Mouse (Mus musculus) frontal cortex, postnatal 14 days (tissue): ENCODE data around the gene Tmem95.

Source experiments
- DNase-seq, 2 experiments: peaks; one replicate each; pipeline ENCODE4 v3.0.0; 2022; ENCODE audit warnings: low spot score in 2 of 2

The Tmem95 gene

DNA sequence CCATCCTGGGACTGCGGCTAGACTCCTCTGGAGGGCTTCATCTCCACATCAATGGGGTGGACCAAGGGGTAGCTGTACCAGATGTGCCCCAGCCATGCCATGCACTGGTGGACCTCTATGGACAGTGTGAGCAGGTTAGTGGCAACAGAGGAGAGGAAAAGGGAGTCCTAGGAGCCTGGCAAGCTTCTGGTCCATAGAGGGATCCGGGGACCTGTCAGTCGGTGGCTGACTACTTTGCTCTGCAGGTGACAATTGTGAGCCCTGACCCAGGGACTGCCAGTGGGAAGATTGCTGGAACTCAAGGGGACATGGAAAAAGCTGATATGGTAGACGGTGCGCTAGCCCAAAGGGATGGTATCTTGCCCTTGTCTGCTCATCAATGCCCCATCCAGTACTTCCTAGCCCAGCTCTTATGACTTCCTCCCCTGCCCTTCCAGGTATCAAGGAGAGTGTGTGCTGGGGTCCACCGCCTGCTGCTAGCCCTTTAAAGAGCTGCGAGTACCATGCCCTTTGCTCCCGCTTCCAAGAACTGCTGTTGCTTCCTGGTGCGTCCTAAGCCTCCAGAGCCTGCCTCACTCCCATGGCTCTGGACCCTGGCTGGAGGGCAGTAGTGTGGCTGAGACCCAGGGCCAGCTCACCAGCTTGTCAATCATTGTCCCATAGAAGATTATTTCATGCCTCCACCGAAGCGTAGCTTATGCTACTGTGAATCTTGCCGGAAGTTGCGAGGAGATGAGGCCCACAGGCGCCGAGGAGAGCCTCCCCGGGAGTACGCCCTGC is 33.2 kb upstream of the Tmem95 start:
- no peak for DNase-seq

DNA sequence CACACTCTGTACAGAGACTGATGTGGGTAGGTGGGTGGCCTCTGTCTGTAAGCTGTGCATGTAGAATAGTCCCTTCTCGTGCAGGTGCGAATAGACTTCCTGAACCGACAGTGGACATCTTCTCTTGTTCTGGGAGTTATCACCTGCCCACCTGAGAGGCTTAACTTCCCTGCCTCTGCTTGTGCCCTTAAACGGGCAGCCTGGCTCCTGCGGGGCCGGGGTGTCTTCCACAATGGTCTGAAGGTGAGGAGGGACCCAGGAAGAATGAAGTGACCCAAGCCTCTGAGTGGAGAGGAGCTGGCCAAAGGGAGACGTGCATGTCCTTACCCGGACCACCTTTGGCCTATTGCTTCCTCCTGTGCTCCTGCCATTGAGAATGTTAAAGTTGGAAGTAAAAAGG is 32.4 kb upstream of the Tmem95 start:
- no peak for DNase-seq

DNA sequence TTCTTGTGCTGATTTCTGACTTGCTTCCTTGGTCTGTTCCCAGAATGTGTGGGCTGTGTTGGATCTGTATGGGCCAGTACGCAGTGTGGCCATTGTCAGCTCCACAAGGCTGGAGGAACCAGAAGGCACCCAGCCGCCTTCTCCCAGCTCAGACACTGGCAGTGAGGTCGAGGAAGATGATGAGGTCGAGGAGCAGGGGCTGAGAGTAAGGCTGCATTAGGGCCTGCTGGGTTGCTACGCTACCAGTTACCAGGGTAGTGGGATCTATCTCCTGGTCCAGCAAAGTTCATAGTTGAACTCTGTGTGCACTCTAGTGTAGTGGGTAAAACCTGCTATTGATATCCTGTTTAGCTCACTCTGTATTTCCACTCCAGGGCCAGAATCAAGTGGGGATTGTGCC is 31.4 kb upstream of the Tmem95 start:
- DNase-seq: no peak

DNA sequence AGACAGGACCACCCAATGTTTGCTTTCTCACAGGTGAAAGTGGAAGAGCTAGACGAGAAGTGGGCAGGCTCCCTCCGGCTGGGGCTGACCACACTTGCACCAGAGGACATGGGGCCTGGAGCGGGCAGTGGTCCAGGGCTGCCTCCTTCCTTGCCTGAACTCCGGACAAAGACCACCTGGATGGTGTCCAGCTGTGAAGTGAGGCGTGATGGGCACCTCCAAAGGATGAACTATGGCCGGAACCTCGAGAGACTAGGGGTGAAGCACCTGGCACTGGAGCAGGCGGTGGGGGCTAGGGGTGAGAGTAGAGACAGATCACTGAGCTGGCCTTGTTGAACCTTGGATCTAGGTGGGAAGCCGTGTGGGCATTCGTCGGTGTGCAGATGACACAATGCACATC is 30.8 kb upstream of the Tmem95 start:
- no peak for DNase-seq

DNA sequence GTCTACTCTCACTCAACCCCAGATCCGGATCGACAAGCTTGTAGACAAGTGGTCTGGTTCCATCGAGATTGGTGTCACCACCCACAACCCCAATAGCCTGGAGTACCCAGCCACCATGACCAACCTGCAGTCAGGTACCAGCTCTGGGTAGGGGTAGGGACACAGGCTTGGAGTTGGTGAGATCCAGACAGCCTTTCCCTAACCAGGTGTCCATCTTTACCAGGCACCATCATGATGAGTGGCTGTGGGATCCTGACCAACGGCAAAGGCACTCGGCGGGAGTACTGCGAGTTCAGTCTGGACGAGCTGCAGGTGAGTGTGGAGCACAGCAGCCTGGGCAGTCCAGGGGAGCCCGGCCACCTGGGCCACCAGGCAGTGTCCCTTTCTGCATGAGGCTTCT is 26.5 kb upstream of the Tmem95 start:
- no peak for DNase-seq

DNA sequence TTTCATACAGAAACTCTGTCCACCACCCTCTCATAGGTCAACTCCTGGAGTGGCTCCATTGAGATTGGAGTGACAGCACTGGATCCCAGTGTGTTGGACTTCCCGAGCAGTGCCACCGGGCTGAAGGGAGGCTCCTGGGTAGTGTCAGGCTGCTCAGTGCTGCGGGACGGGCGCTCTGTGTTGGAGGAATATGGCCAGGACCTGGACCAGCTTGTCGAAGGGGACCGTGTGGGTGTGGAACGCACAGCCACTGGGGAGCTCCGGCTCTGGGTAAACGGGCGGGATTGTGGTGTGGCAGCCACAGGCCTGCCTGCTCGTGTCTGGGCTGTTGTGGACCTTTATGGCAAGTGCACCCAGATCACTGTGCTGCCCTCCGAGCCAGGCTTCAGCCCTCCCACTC is 25.2 kb upstream of the Tmem95 start:
- no peak for DNase-seq

DNA sequence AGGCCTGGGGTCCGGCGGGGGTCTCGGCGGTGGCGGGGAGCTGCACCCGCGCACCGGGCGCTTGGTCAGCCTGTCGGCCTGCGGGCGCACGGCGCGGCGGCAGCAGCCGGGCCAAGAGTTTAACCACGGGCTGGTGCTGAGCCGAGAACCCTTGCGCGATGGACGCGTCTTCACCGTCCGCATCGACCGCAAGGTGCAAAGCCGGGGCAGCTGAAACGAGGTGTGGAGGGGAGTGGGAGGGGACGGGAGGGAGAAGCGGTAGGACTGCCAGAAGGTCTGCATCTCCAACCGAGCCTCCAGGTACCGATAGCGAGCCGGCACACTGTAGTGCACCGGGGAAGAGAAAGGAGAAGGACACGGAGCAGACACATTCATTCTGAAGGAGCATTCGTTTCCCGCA is 24.2 kb upstream of the Tmem95 start:
- DNase-seq: no peak

DNA sequence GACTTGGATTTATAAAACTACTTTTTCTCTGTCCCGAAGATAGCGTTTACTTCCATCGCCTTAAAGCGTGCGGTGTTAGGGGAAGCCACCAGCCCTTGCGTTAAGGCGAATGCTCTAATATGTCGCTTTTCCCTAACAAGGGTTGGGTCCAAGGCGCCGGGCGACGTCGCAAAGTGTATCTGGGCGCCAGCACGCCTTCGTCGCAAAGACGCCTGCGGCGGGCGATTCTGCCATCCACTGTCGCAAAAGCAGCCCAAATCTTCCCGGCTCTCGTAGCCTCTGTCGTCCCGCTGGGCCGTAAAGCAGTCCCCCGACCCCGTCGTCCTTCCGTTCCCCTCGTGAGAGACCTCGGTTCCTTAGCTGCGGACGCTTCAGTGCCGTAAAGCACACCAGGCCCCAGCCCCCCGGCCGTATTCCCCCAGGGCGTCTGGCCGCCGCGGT is 23.6 kb upstream of the Tmem95 start:
- peak; percentile 95 to 97 for DNase-seq

DNA sequence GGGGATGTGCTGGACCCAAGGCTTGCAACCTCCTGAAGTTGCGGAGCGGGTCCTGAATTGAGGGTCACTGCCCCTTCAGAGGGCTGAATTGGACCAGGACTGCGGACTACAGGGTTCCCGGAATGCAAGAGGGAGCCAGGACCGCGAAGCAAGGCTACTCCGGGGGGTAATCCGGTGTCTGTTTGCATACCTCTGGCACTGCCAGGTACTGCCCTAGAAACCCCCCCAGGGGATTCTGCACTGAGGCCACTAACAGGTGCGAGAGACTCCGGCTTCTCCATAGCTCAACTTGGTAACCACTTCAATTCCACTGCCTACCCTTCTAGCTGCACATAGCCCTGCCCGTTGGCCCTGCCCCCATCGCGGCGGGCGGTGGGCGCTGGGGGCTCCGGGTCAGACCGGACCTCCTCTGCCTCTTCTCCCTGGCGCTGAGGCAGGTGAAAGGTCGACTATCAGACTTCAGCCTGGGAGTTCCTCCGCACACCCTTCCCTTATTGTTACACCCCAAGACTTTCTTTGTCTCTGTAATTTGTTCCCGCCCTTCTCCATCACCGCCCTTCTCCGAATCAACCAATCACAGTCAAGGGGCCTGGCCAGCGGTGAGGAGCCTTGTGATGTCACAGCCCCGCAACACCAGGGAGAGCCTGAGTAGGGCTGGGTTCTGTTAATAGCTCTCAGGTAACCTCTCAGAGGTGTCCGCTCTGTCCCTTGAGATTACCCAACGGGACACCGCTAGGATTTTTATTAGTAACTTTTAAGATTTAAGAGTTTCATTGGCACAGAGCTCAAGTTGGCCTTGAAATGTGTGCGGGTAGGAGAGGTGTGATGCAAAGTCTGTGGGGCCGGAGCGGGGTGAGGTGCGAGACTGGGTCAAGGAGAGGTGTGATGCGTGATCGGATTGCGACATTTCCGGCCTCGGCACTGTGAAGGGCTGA is 22.9 kb upstream of the Tmem95 start, which contains the start of the genes 2810408A11Rik and Neurl4:
Gene 2810408A11Rik, minus strand, starts transcription at position 517 of the 935 bp plus-strand sequence.
Gene Neurl4, plus strand, starts transcription at position 602 of the 935 bp plus-strand sequence.
- DNase-seq: peak; percentile 82 to 88

DNA sequence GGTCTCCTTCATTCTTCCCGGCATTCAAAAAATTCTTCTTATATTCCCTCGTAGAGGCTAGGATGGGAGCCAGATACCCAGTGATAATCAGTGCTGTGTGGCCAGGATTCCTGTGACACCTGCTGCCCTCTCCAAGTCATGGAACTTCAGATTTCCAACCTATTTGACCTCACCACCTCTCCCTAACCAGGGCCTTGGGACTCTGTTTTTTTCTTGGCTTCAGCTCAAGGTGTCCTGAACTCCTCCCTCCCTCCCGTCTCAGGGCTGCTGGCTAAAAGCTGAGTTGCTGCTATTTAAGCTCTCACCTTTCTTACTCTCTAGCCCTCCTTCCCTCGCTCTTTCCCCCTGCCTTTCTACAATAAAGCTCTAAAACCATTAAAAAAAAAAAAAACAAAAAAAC is 22.1 kb upstream of the Tmem95 start:
- no peak for DNase-seq

DNA sequence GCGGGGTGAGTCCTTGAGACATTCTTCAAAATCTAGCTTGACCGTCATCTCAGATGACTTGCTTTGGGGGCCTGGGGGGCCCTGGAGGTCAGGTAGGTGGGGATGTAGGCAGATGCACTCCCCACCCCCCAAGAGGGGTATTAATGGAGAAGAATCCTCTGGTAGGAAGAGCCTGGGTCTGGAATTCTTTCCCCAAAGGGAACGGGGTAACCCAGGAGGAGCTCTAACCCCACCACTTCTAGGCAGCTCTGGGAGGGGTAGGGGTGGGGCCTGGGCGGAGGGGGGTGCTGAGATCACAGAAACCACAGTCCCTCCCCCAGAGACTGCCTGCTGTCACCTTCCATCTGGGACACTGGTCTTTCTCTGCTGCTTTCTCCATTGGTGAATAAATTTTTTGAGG is 17.5 kb upstream of the Tmem95 start, which contains the start of gene Acap1:
Gene Acap1, minus strand, starts transcription at position 249 of the 400 bp plus-strand sequence.
- DNase-seq: no peak

DNA sequence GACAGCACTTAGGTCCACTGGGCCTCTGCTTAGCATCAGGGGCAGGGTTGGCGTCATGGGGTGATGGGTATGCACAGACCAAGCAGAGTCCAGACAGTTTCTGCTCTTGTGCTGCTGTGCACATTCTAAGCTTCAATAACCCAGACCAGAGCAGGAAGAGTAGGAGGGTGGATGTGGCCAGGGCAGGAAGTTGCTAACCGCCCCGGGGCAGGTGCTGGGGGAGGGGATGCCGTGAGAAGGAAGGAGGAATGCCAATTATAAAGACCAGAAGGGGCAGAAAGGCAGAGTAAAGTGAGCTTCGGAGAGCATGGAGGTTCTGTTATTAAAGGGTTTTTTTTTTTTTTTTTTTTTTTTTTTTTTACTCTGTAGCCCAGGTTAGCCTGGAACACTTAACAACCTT is 16.9 kb upstream of the Tmem95 start:
- DNase-seq: no peak

DNA sequence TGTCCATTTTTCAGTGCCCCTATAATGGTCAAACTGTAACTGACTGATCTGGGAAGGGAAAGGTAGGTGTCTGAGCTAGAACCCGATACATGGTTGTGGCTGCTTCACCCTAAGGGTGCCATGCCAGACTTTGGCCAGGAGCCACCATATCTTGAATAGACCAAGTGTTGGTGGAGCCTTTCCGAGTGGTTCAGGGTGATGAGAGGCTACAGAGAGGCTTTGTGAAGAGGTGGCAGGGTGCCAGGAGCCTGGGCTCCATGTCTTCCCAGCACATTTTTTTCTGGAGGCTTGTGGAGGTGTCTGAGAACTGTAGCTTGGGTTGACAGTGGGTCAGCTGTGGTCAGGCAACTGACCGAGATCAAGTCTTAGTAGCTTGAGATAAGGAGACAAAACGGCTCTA is 13.7 kb upstream of the Tmem95 start:
- no peak for DNase-seq

DNA sequence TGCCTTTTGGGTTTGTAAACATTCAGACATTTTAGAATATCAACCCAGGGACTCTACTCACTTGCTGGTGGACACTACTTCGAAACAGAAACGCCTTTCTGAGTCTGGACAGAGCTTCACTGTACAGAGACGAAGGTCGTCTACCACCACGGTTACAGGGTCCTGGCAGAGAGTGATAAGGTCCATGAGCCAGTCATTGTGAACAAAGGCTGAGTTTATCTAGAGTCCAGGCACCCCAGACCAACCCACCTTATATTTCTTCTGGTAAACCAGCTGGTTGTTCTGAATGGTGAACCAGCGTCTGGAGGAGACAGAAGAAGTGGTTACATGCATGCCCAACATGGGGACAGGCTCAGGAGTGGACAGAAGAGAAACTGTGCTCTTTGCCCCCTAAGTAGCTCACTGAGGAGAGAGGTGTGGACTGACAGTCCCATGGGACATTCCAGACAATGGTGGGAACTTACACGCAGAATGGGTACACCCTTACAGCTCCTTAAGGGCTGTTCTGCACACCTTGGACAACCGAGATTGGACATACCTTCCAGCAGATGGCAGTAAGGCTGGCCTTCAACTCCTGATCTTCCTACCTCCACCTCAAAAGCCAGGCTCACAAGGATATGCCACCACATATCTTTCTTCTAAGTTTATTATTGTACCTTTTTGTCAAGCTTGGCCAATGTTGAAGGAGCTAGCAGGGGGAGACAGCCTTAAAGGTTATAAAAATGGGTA is 9.3 kb upstream of the Tmem95 start:
- DNase-seq: no peak

DNA sequence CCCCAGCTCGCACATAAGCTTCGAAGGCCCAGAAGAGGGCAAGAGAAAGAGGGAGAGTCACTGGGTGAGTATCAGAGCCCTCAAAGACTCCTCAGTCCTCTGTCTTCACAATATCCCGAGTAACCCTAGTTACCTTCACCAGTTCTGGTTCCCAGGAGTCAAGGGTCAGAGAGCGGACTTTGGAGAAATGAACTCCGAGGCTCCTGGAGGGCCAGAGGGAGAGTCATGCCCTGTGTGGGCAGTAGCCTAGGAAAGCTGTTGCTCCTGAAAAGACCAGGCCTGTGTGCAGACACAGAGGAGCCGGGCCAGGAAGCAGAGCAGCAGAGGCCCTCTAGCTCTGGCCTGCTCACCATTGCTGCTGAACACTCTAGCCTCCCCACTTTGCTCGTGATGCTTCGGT is 6.8 kb upstream of the Tmem95 start:
- DNase-seq: no peak

DNA sequence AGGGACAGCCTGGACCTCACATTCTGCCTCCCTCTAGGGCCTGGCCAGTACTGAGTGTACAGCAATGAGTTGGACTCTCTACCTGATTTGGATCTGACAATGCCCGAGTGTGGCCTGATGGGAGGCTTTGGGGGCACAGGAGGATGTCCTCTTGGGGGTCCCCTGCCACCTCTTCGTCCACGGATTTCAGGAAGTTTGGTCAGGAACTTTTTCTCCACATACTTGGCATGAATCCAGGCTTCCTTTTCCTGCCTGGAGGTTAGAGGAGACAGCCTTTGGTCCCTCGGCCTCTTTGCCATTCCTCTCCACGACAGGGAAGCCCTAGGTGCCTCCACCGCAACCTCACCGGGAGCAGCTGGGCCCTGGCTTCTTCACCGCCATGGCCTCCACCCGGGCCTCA is 6.4 kb upstream of the Tmem95 start:
- no peak for DNase-seq

DNA sequence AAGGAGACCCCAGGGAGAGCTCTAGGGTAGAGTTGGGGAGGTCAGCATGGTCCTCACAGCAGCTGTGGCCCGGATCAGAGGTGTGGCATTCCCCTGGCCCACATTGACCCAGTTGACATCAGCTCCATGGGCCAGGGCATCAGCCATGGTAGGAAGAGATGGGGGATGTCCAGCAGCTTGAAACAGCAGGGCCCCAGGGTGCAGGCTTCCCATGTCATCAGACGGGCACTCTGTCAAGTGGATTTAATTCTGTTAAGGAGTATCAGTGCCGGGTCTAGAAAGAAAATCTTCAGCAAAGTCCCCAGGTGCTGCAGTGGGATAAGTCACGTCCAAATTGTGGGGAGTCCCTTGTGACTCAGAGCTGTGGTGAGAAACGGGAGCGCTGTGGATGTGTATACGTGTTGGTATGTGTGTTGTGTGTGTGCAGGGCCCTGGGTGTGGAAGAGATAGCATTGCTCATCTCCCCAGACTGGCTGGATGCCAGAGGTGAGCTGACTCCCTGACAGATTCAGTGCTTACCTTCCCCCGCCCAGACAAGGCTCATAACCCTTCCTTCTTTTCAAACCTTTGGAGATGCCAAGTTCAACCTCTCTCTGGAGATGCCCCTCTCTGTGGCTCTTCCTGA is 5.8 kb upstream of the Tmem95 start:
- DNase-seq: no peak

DNA sequence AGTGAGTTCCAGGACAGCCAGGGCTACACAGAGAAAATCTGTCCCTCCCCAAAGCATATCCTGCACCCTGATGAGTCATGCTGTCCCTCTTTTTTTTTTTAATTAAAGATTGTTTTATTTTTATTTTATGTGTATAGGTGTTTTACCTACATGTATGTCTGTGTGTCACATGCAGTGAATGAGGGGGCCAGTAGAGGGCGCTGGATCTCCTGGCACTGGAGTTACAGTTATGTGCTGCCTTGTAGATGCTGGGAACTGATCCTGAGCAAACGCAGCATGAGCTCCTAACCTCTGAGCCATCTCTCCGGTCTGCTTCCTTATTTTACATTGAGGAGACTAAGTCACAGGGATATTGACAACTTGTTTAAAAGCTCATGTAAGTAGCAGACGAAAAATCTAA is 5.2 kb upstream of the Tmem95 start:
- DNase-seq: no peak

DNA sequence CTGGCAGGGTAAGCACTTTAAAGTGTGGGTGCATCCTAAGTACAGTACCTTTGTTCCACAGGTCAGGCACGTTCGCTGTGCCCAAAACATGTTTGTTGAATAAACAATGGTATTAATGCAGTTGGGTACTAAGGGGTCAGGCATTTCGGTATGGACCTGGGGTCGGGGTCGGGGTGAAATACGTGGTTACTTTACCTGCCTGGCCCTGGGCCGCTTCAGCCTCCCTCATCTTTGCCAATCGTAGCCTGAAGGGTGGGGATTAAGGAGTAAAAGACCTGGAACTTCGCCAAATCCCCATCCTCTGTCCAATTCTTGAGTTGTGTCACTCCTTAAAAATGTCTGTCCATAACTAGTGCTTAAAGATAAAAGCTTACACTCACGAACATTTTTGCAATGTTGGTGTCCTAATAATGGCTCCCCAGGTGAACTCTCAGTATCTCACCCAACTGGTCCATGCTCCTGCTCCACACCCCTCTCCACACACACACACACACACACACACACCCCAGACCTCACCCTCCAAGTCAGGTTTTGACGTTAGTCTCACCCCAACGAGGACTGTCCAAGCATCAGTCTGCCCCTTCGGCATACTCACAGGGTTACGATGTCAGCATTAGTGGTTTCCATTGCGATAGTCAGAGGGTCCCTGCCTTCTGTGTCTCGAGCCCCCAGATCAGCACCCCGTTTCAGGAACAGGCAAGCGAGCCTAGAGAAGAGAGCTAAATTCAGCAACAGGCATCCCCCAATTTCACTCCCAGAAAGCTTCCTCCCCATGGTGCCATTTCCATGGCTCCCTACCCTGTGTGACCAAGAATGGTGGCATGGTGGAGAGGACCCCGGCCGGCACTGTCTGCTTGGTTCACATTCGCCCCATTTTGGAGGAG is 4.2 kb upstream of the Tmem95 start:
- DNase-seq: no peak

DNA sequence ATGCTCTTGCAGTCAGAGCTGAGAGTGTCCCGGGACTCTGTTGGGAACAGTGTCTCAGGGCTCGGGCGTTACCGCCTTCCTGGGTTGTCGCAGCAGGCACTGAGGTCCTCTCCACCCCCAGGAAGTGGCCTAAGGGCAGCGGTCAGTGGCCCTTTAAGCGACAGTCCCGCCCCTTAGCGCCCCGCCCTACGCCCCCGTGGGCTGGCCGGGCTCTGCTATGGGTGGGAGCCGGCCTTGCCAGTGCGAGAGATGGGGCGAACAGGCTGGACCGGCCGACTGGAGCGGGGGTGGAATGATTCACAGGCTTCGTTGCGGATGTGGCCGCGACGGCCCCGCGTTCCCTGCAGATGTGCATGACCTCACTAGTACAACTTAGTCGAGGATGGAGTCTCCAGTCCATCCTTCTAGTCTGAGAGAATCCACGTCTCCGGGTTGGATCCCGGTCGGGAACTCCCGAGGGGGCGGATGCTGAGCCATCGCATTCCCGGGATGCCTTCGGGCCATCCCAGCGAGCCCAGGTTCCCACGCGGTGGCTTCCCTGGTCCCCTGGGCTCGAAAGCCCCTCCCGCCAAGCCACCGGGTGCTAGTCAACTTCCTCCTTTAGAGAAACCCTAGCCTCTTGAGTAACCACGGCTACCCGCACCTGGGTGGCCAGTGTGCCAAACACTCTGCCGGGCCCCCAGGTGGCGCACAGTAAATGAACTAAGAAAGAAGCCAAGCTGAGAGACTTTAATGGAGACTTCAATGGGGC is 3.2 kb upstream of the Tmem95 start, which contains the start of gene Kctd11:
Gene Kctd11, minus strand, starts transcription at position 554 of the 751 bp plus-strand sequence.
- DNase-seq: peak; percentile 46 to 57
